Mouse (Mus musculus): Measurements from ENCODE around the gene Npr3. TPM values are rescaled to one million over a fixed set of nuclear protein-coding genes. Genes with fewer than 3 reads are reported as not detected.

Gene Npr3
- total and polyA plus RNA-seq, 3 experiments = 9.0 to 23.9 (median 10.8) TPM

Other genes with a start within 250 kb of the Npr3 start
- gene Sub1, start 89.7 kb upstream of the Npr3 start, total RNA-seq (2021) = 100 to 1,000 TPM; 175 to 199 TPM
- gene Sub1, start 89.7 kb upstream of the Npr3 start, polyA plus RNA-seq (2012; rRNA removed) = 0.47 and 0.56 TPM in 2 replicates
- gene Zfr, start 210.5 kb upstream of the Npr3 start, total RNA-seq (2021) = 100 to 1,000 TPM; 152 to 182 TPM
- 172 and 205 TPM in 2 replicates for gene Zfr, start 210.5 kb upstream of the Npr3 start, polyA plus RNA-seq (2012; rRNA removed)

Measured in adrenal gland, adult 2 months (tissue).